Mouse (Mus musculus) liver, embryonic 14.5 days (tissue): ENCODE measurements at regions not wholly inside any gene's neighbourhood (a gene's known extent, or its start where the extent isn't known, plus 50 kb on each side); places are given as distances from the start of the nearest gene placed in this dataset.

Experiments
- ATAC-seq: fragments of 200-750 bp; cut with Nextera tagmentation; 2 replicates; pipeline ENCODE4 v1.8.0; 2017; ENCODE audit warnings: moderate number of reproducible peaks, mild to moderate bottlenecking, moderate library complexity; ENCODE audit not compliant: insufficient read depth
- DNase-seq, 3 experiments: peaks; one replicate each; pipeline ENCODE4 v3.0.0-alpha.2; 2012 to 2013; ENCODE audit warnings: low read depth in 3 of 3, low spot score in 3 of 3
- H3K27ac ChIP-seq: fragments of 300-500 bp; sonication (generic); 2 replicates; pipeline ENCODE4 v1.5.1; 2014; ENCODE audit warnings: moderate library complexity, mild to moderate bottlenecking, control low read depth, inconsistent platforms
- H3K27me3 ChIP-seq: fragments of 300-500 bp; sonication (generic); 2 replicates; pipeline ENCODE4 v1.6.1; 2014; ENCODE audit warnings: mild to moderate bottlenecking, low read length, moderate library complexity; ENCODE audit not compliant: control insufficient read depth, insufficient read depth
- H3K36me3 ChIP-seq: fragments of 300-500 bp; sonication (generic); replicated peaks from 2 replicates; pipeline ENCODE4 v1.6.1; 2014; ENCODE audit warnings: low read depth; ENCODE audit not compliant: control insufficient read depth, insufficient read depth
- H3K4me1 ChIP-seq, 2 experiments: fragments of 200-500 bp in 1 of 2; fragments of 300-500 bp in 1 of 2; sonication (generic) in 1 of 2; replicated peaks; 2 replicates each; pipeline ENCODE4 v1.6.1; 2012 to 2014; ENCODE audit warnings: antibody characterized with exemption in 1 of 2, inconsistent platforms in 1 of 2, low read length in 1 of 2; ENCODE audit not compliant: control insufficient read depth in 2 of 2, insufficient read depth in 2 of 2
- H3K4me2 ChIP-seq: fragments of 300-500 bp; sonication (generic); 2 replicates; pipeline ENCODE4 v1.6.1; 2014; ENCODE audit warnings: low read depth, mild to moderate bottlenecking, control low read depth, moderate library complexity
- H3K4me3 ChIP-seq, 2 experiments: fragments of 200-500 bp in 1 of 2; fragments of 300-500 bp in 1 of 2; sonication (generic) in 1 of 2; 2 replicates each; pipeline ENCODE4 v1.5.1; 2012 to 2014; ENCODE audit warnings: low read depth in 2 of 2, low read length in 2 of 2, mild to moderate bottlenecking in 2 of 2, control low read depth in 1 of 2, inconsistent platforms in 1 of 2, moderate library complexity in 1 of 2; ENCODE audit not compliant: insufficient read depth in 1 of 2
- H3K9ac ChIP-seq: fragments of 300-500 bp; sonication (generic); replicated peaks from 2 replicates; pipeline ENCODE4 v1.6.1; 2014; ENCODE audit warnings: mild to moderate bottlenecking, control low read depth, moderate library complexity
- H3K9me3 ChIP-seq: fragments of 300-500 bp; sonication (generic); 2 replicates; pipeline ENCODE4 v1.6.1; 2016; ENCODE audit warnings: low read length, mixed read lengths; ENCODE audit not compliant: control insufficient read depth
- CTCF ChIP-seq: IDR thresholded peaks from 2 replicates; pipeline ENCODE4 v1.5.1; 2016; ENCODE audit warnings: antibody characterized with exemption, low read depth, control low read depth
- EP300 ChIP-seq: IDR thresholded peaks from 2 replicates; pipeline ENCODE4 v1.6.1; 2016; ENCODE audit warnings: antibody characterized with exemption, low read depth
- WGBS: fragments of 180-500 bp; shearing (Covaris S2); extraction: QIAGEN DNeasy Blood & Tissue Kit; methylation state at CpG from one replicate; pipeline ENCODE4 v1.1.7; 2014; ENCODE audit not compliant: insufficient replicate concordance; 5-methylcytosine and 5-hydroxymethylcytosine counted together

- Histone ChIP-seq H3K27me3 (no peaks in the 10 kb centered on the region), H3K9me3 (no peaks in the 10 kb centered on the region), H3K27ac (no peak overlapping the region), H3K4me2 (no peak overlapping the region), H3K9ac (no peak overlapping the region), H3K4me1 (no peaks in the 10 kb centered on the region), H3K4me3 (no peak overlapping the region), H3K36me3 (no peaks in the 10 kb centered on the region)
- ATAC-seq (no peak), DNase-seq (no peak)
- 55% methylated on average over 2 of the region's 2 CpGs for WGBS
- TF ChIP-seq EP300: no peak
- no peak for TF ChIP-seq CTCF
Measured at GRCm38 (mm10) chr1:144421374-144421773, 146.1 kb downstream of the Rgs21 start.

- no peak overlapping the region for H3K4me3 ChIP-seq
- no peaks in the 10 kb centered on the region for H3K36me3 ChIP-seq
- no peaks in the 10 kb centered on the region for H3K4me1 ChIP-seq
- H3K9ac ChIP-seq: no peak overlapping the region
- H3K27ac ChIP-seq: no peak overlapping the region
- no peak overlapping the region for H3K4me2 ChIP-seq
- TF ChIP-seq EP300 (no peak), CTCF (peak; percentile 90)
- no peaks in the 10 kb centered on the region for H3K27me3 ChIP-seq
- 22% methylated on average over 14 of the region's 15 CpGs for WGBS
- peak in 2 of 3 experiments; percentile 3 to 11 for DNase-seq
- ATAC-seq: no peak
- H3K9me3 ChIP-seq: no peaks in the 10 kb centered on the region
Measured at GRCm38 (mm10) chr1:144406387-144407383, 157.6 kb upstream of the Rgs1 start.

GRCm38 (mm10) chr1:144405724-144406123, 156.7 kb upstream of the Rgs1 start:
- Histone ChIP-seq H3K4me1 (no peaks in the 10 kb centered on the region), H3K36me3 (no peaks in the 10 kb centered on the region), H3K9ac (no peak overlapping the region), H3K27ac (no peak overlapping the region), H3K4me3 (no peak overlapping the region), H3K27me3 (no peaks in the 10 kb centered on the region), H3K9me3 (no peaks in the 10 kb centered on the region), H3K4me2 (no peak overlapping the region)
- TF ChIP-seq CTCF (no peak), EP300 (no peak)
- DNase-seq: no peak
- no peak for ATAC-seq

- 48% methylated on average over 3 of the region's 3 CpGs for WGBS
- no peak for ATAC-seq
- H3K4me1 ChIP-seq: no peaks in the 10 kb centered on the region
Measured at GRCm38 (mm10) chr1:144405031-144405430, 156.0 kb upstream of the Rgs1 start.

GRCm38 (mm10) chr1:144379991-144380594, 131.1 kb upstream of the Rgs1 start:
- WGBS: 34% methylated on average over 3 of the region's 3 CpGs
- Histone ChIP-seq H3K27ac (no peak overlapping the region), H3K27me3 (no peaks in the 10 kb centered on the region), H3K4me3 (no peak overlapping the region), H3K9ac (no peak overlapping the region), H3K4me1 (no peaks in the 10 kb centered on the region), H3K4me2 (no peak overlapping the region), H3K36me3 (no peaks in the 10 kb centered on the region), H3K9me3 (no peaks in the 10 kb centered on the region)
- TF ChIP-seq EP300 (no peak), CTCF (peak; percentile 23; the same call in 1 of the 2 replicates)
- DNase-seq (peak in 1 of 3 experiments; percentile 24), ATAC-seq (no peak)

More at GRCm38 (mm10) chr1:144405031-144405430, 156.0 kb upstream of the Rgs1 start:
- no peak overlapping the region for H3K9ac ChIP-seq
- TF ChIP-seq EP300 (no peak), CTCF (no peak)
- no peaks in the 10 kb centered on the region for H3K27me3 ChIP-seq
- H3K4me3 ChIP-seq: no peak overlapping the region
- H3K4me2 ChIP-seq: no peak overlapping the region
- no peak for DNase-seq
- no peak overlapping the region for H3K27ac ChIP-seq
- no peaks in the 10 kb centered on the region for H3K36me3 ChIP-seq
- H3K9me3 ChIP-seq: no peaks in the 10 kb centered on the region
